Mouse (Mus musculus) olfactory bulb, adult 2 months (tissue): Measurements from ENCODE around the gene Rnf169.

Source experiments
- CTCF ChIP-seq: fragments of 200-500 bp; IDR thresholded peaks from 2 replicates; pipeline ENCODE4 v1.5.1; 2012; ENCODE audit warnings: low read depth, mild to moderate bottlenecking, low read length, moderate library complexity; ENCODE audit not compliant: insufficient read depth
- POLR2A ChIP-seq: fragments of 200-500 bp; IDR thresholded peaks from 2 replicates; pipeline ENCODE4 v1.6.1; 2012; ENCODE audit warnings: mild to moderate bottlenecking, low read depth, low read length, moderate library complexity; ENCODE audit not compliant: insufficient read depth

- no peak for TF ChIP-seq CTCF
- TF ChIP-seq POLR2A: no peak
Observed at GRCm38 (mm10) chr7:99945939-99946338, 34.3 kb downstream of the Rnf169 start.
